Comparison of ENCODE assay signal across 8 mouse cellular contexts in genomic region chr8:85397508-85397907, GRCm38 (mm10). TPM values are rescaled to one million over a fixed set of nuclear protein-coding genes. Genes with fewer than 3 reads are reported as not detected.
DNase-seq lines count a peak whose midpoint lies in the region; ATAC-seq and TF ChIP-seq lines count a peak whose summit lies in the region.

No protein-coding gene starts in this region.

- H3K79me2 ChIP-seq in C2C12 (ENCODE audit: control insufficient read depth, insufficient read depth): no peaks in the 10 kb centered on the region

- H3ac ChIP-seq in C2C12 (ENCODE audit: control insufficient read depth, insufficient read length, low read depth): no peak overlapping the region

- H3K27me3 ChIP-seq in C2C12 (ENCODE audit: control insufficient read depth, insufficient read depth, insufficient read length): no peaks in the 10 kb centered on the region

- peak; percentile 14 for TF ChIP-seq CTCF in C2C12 (IDR thresholded peaks at IDR 0.05; ENCODE audit: control insufficient read depth, insufficient read depth, insufficient read length)

- H3K36me3 ChIP-seq in C2C12 (ENCODE audit: control insufficient read depth, insufficient read depth): no peaks in the 10 kb centered on the region

- DNase-seq in gastrocnemius, adult 18-20 months (ENCODE audit: low spot score): peak; percentile 14
- no peak for DNase-seq in gastrocnemius, postnatal 25 days
- DNase-seq in adrenal gland, postnatal 10 days: peak; percentile 70
- DNase-seq in heart, adult 8-10 months (ENCODE audit: low spot score): peak; percentile 45
- peak; percentile 47 to 73 for DNase-seq in kidney, postnatal 25 days
- peak; percentile 16 to 23 for DNase-seq in thymus, postnatal 36 days

- ATAC-seq in megakaryocyte progenitor cell, adult 5-6 weeks (replicated peaks; ENCODE audit: poor library complexity): peak; percentile 70

- no peak overlapping the region for H3K4me3 ChIP-seq in C2C12 (ENCODE audit: insufficient read depth, poor library complexity, severe bottlenecking)

- H3K79me3 ChIP-seq in C2C12 (ENCODE audit: low read depth): no peaks in the 10 kb centered on the region

TF ChIP-seq in C2C12, 6 proteins besides CTCF, POLR2A, EP300 and RAD21:
- TF ChIP-seq MYOD1 (IDR thresholded peaks at IDR 0.05; ENCODE audit: control insufficient read depth, insufficient read length, low read depth) (no peak), MAX (IDR thresholded peaks at IDR 0.05) (no peak), USF1 (IDR thresholded peaks at IDR 0.05; ENCODE audit: low read depth) (no peak), FOSL1 (IDR thresholded peaks at IDR 0.05; ENCODE audit: insufficient read depth, low read length, poor library complexity, severe bottlenecking) (no peak), CEBPB (IDR thresholded peaks at IDR 0.05; ENCODE audit: low read depth) (no peak), MYOG (IDR thresholded peaks at IDR 0.05; ENCODE audit: control insufficient read depth, extremely low read depth, insufficient read length) (no peak)

RNA-seq across cellular contexts. Expression of gene Mylk3, which starts 11.4 kb away (rescaled TPM):
- 1 to 10 TPM in 1 of 2 experiments, under 1 TPM in 1; 0.57 to 1.4 TPM for total RNA-seq in gastrocnemius, adult 18-20 months (2021)
- 1 to 10 TPM in 1 of 2 experiments, under 1 TPM in 1; 0.13 to 1.1 TPM for total RNA-seq in gastrocnemius, postnatal 25 days (2021)
- not detected for polyA plus RNA-seq in C2C12 (2012; fragmentation: generic; extraction: Trizol)
- 1 to 10 TPM; 1.2 to 2.7 TPM for total RNA-seq in adrenal gland, postnatal 10 days (2021)
- total RNA-seq in heart, adult 8-10 months (2022): 100 to 1,000 TPM; 470 to 539 (median 495) TPM
- 2.2 and 2.8 TPM in 2 replicates for total RNA-seq in megakaryocyte progenitor cell, adult 5-6 weeks (2015)
- 4.8 and 10.0 TPM in 2 replicates for total RNA-seq in megakaryocyte progenitor cell, adult 5-6 weeks (2017)

RNA-seq across cellular contexts. Expression of gene 4921524J17Rik, which starts 35.1 kb away (rescaled TPM):
- 10 to 100 TPM; 11.1 to 13.7 TPM for total RNA-seq in gastrocnemius, adult 18-20 months (2021)
- total RNA-seq in gastrocnemius, postnatal 25 days (2021): 10 to 100 TPM; 10.3 to 10.7 TPM
- polyA plus RNA-seq in C2C12 (2012; fragmentation: generic; extraction: Trizol): 5.3 TPM
- 10 to 100 TPM; 15.3 to 21.4 TPM for total RNA-seq in adrenal gland, postnatal 10 days (2021)
- total RNA-seq in heart, adult 8-10 months (2022): 10 to 100 TPM; 13.9 to 17.5 (median 16.3) TPM
- total RNA-seq in megakaryocyte progenitor cell, adult 5-6 weeks (2015): 33.6 and 42.2 TPM in 2 replicates
- total RNA-seq in megakaryocyte progenitor cell, adult 5-6 weeks (2017): 58.3 and 61.4 TPM in 2 replicates

Comparison
In these comparisons a context has a peak if more than half of its experiments do, and no peak if none do; other contexts are left out.
1. RNA of gene Mylk3, which starts 11.4 kb away (total RNA-seq): 470 to 539 TPM in heart, adult 8-10 months; 2.2 to 10.0 TPM in megakaryocyte progenitor cell, adult 5-6 weeks, 1.2 to 2.7 TPM in adrenal gland, postnatal 10 days, 0.57 to 1.4 TPM in gastrocnemius, adult 18-20 months and 0.13 to 1.1 TPM in gastrocnemius, postnatal 25 days; every median in the first group is over 10 times any median in the second.